18 mouse cellular contexts compared by ENCODE assay signal in genomic region chr16:15352320-15352719, GRCm38 (mm10). TPM values are rescaled to one million over a fixed set of nuclear protein-coding genes. Genes with fewer than 3 reads are reported as not detected.
DNase-seq lines count a peak whose midpoint lies in the region; ATAC-seq and TF ChIP-seq lines count a peak whose summit lies in the region.
"Had no signal": no experiment of that assay in that cellular context is flagged by ENCODE, and none has a peak within 500 bp of the region (broad histone marks: within the 10 kb centered on the region; RNA-seq: fewer than 3 reads in every experiment).

No protein-coding gene starts in this region.

- no peaks in the 10 kb centered on the region for H3K36me3 ChIP-seq in kidney, embryonic 16.5 days (ENCODE audit: insufficient read depth, low read length)
- no peaks in the 10 kb centered on the region for H3K36me3 ChIP-seq in ES-Bruce4 (ENCODE audit: control insufficient read depth, insufficient read depth, low read length, poor library complexity, severe bottlenecking)
- H3K36me3 ChIP-seq: embryonic facial prominence, embryonic 12.5 days; limb, embryonic 15.5 days had no signal

- TF ChIP-seq EP300 in ES-Bruce4 (IDR thresholded peaks at IDR 0.05; ENCODE audit: insufficient read depth, low read depth, low read length) = 0 out of 2 replicates have a peak, but pooled peaks have one; percentile 7

- DNase-seq in kidney, adult 8-10 months = no peak
- DNase-seq in ZHBTc4 (ENCODE audit: low read depth, low spot score) = peak; percentile 54
- peak; percentile 38 for DNase-seq in lung, postnatal 10 days
- no peak for DNase-seq in urinary bladder, postnatal 25 days (ENCODE audit: low spot score)
- no peak for DNase-seq in ovary, postnatal 14 days (ENCODE audit: low spot score)
- DNase-seq: adrenal gland, adult 8-10 months; heart, postnatal 10 days had no signal

- H3K4me1 ChIP-seq in kidney, embryonic 16.5 days (ENCODE audit: insufficient read depth, low read length) = no peaks in the 10 kb centered on the region
- H3K4me1 ChIP-seq in ES-Bruce4 (ENCODE audit: control insufficient read depth, insufficient read depth, low read length) = no peaks in the 10 kb centered on the region
- H3K4me1 ChIP-seq: embryonic facial prominence, embryonic 12.5 days had no signal

- no peak for TF ChIP-seq POLR2A in ES-Bruce4 (IDR thresholded peaks at IDR 0.05; ENCODE audit: insufficient read depth, low read length)

- no peak overlapping the region for H3K9ac ChIP-seq in kidney, embryonic 16.5 days (replicated peaks; ENCODE audit: low read length)
- H3K9ac ChIP-seq in ES-Bruce4 (ENCODE audit: low read depth, poor library complexity, severe bottlenecking) = no peak overlapping the region
- H3K9ac ChIP-seq: embryonic facial prominence, embryonic 12.5 days; limb, embryonic 15.5 days had no signal

- H3K27ac ChIP-seq in kidney, embryonic 16.5 days (ENCODE audit: low read length) = no peak overlapping the region
- H3K27ac ChIP-seq in ES-Bruce4 (ENCODE audit: insufficient read depth, low read length) = no peak overlapping the region
- H3K27ac ChIP-seq: embryonic facial prominence, embryonic 12.5 days; limb, embryonic 15.5 days; macrophage had no signal

- TF ChIP-seq CTCF in ES-Bruce4 (IDR thresholded peaks at IDR 0.05; ENCODE audit: low read depth, low read length) = peak; percentile 49

- peak; percentile 23; the same call in 1 of the 2 replicates for ATAC-seq in kidney, embryonic 16.5 days (ENCODE audit: low FRiP score, low TSS enrichment)
- ATAC-seq: forebrain, embryonic 14.5 days had no signal

- H3K9me3 ChIP-seq in kidney, embryonic 16.5 days (ENCODE audit: low read length) = no peaks in the 10 kb centered on the region
- no peaks in the 10 kb centered on the region for H3K9me3 ChIP-seq in ES-Bruce4 (replicated peaks; ENCODE audit: control insufficient read depth, insufficient read depth, low read length, poor library complexity, severe bottlenecking)
- H3K9me3 ChIP-seq: embryonic facial prominence, embryonic 12.5 days; limb, embryonic 15.5 days had no signal

- H3K4me3 ChIP-seq in kidney, embryonic 16.5 days (ENCODE audit: low read length) = no peak overlapping the region
- no peak overlapping the region for H3K4me3 ChIP-seq in ES-Bruce4 (ENCODE audit: low read depth, low read length)
- H3K4me3 ChIP-seq: embryonic facial prominence, embryonic 12.5 days; limb, embryonic 15.5 days had no signal

- H3K4me2 ChIP-seq in kidney, embryonic 16.5 days (replicated peaks; ENCODE audit: low read depth, low read length) = no peak overlapping the region
- H3K4me2 ChIP-seq: embryonic facial prominence, embryonic 12.5 days; limb, embryonic 15.5 days had no signal

- no peaks in the 10 kb centered on the region for H3K27me3 ChIP-seq in kidney, embryonic 16.5 days (ENCODE audit: insufficient read depth, low read length)
- no peaks in the 10 kb centered on the region for H3K27me3 ChIP-seq in ES-Bruce4 (ENCODE audit: control insufficient read depth, insufficient read depth, low read length, poor library complexity, severe bottlenecking)
- H3K27me3 ChIP-seq: embryonic facial prominence, embryonic 12.5 days; limb, embryonic 15.5 days had no signal

- WGBS in kidney, embryonic 16.5 days = 51% methylated on average over 2 of the region's 2 CpGs

RNA-seq across cellular contexts. Expression of gene Gm21897, which starts 35.1 kb away (rescaled TPM):
- polyA plus RNA-seq in kidney, embryonic 16.5 days (2015; fragmentation: Nextera tagmentation; extraction: Ambion mirVana) = not detected in 2 replicates
- polyA plus RNA-seq in ES-Bruce4 (2011; ENCODE audit: insufficient read depth, insufficient read length, low read depth, missing spikeins) = not detected in 2 replicates
- polyA plus RNA-seq: embryonic facial prominence, embryonic 12.5 days; forebrain, embryonic 14.5 days; gonadal fat pad, adult 2 months; intestine, embryonic 14.5 days; limb, embryonic 15.5 days; midbrain, postnatal 0 days; small intestine, adult 2 months; testis, adult 2 months had no signal

Comparison
In these comparisons a context has a peak if more than half of its experiments do, and no peak if none do; other contexts are left out.
1. DNase-seq: peak in ZHBTc4 (single experiment) and lung, postnatal 10 days (single experiment); none in kidney, adult 8-10 months (0 of 2), urinary bladder, postnatal 25 days (single experiment) and ovary, postnatal 14 days (single experiment).